Mouse (Mus musculus) forebrain, postnatal 0 days (tissue): Measurements from ENCODE around the gene Rsph10b. TPM values are rescaled to one million over a fixed set of nuclear protein-coding genes. Genes with fewer than 3 reads are reported as not detected.
A peak's percentile ranks its signal among the peaks of the same experiment; 100 is the strongest.

Experiments
- ATAC-seq: fragments of 200-750 bp; cut with Nextera tagmentation; 2 replicates; pipeline ENCODE4 v1.8.0; 2017; ENCODE audit warnings: mild to moderate bottlenecking, moderate library complexity
- DNase-seq: peaks from one replicate; pipeline ENCODE4 v3.0.0-alpha.2; 2015
- H3K27ac ChIP-seq: fragments of 300-500 bp; sonication (generic); 2 replicates; pipeline ENCODE4 v1.5.1; 2014; ENCODE audit warnings: low read depth, mild to moderate bottlenecking, antibody characterized with exemption, low read length, moderate library complexity, mixed read lengths
- H3K27me3 ChIP-seq: fragments of 300-500 bp; sonication (generic); 2 replicates; pipeline ENCODE4 v1.6.1; 2014; ENCODE audit warnings: mild to moderate bottlenecking, low read length, mixed read lengths; ENCODE audit not compliant: insufficient read depth
- H3K36me3 ChIP-seq: fragments of 300-500 bp; sonication (generic); 2 replicates; pipeline ENCODE4 v1.6.1; 2014; ENCODE audit warnings: mild to moderate bottlenecking, moderate library complexity; ENCODE audit not compliant: insufficient read depth
- H3K4me1 ChIP-seq: fragments of 300-500 bp; sonication (generic); 2 replicates; pipeline ENCODE4 v1.6.1; 2014; ENCODE audit warnings: antibody characterized with exemption; ENCODE audit not compliant: insufficient read depth
- H3K4me2 ChIP-seq: fragments of 300-500 bp; sonication (generic); 2 replicates; pipeline ENCODE4 v1.6.1; 2014; ENCODE audit warnings: low read depth, mild to moderate bottlenecking, moderate library complexity
- H3K4me3 ChIP-seq: fragments of 300-500 bp; sonication (generic); 2 replicates; pipeline ENCODE4 v1.5.1; 2014; ENCODE audit warnings: low read depth, low read length, mixed read lengths
- H3K9ac ChIP-seq: fragments of 300-500 bp; sonication (generic); 2 replicates; pipeline ENCODE4 v1.6.1; 2014; ENCODE audit warnings: mild to moderate bottlenecking
- H3K9me3 ChIP-seq: fragments of 300-500 bp; sonication (generic); 2 replicates; pipeline ENCODE4 v1.6.1; 2016; ENCODE audit warnings: low read length
- CTCF ChIP-seq: sonication (generic); IDR thresholded peaks from 2 replicates; pipeline ENCODE4 v1.5.1; 2016; ENCODE audit warnings: antibody characterized with exemption, control low read depth, low read depth
- WGBS: fragments of 180-500 bp; shearing (Covaris S2); extraction: QIAGEN DNeasy Blood & Tissue Kit; methylation state at CpG from one replicate; pipeline ENCODE4 v1.1.7; 2014; 5-methylcytosine and 5-hydroxymethylcytosine counted together
- polyA plus RNA-seq: library from polyadenylated mRNA; unstranded; fragments of >200 nt; fragmentation: Nextera tagmentation; extraction: Ambion mirVana; gene quantifications from 2 replicates; pipeline ENCODE4 v1.2.1, GENCODE M21; 2015
- total RNA-seq: library from RNA; depleted of rRNA; stranded (reverse); fragments of >200 nt; gene quantifications from 2 replicates; pipeline ENCODE4 v1.2.3, GENCODE M21; 2014

The Rsph10b gene
- total and polyA plus RNA-seq, 2 experiments from 2014 or later, result 3.4 to 4.3 TPM

DNA sequence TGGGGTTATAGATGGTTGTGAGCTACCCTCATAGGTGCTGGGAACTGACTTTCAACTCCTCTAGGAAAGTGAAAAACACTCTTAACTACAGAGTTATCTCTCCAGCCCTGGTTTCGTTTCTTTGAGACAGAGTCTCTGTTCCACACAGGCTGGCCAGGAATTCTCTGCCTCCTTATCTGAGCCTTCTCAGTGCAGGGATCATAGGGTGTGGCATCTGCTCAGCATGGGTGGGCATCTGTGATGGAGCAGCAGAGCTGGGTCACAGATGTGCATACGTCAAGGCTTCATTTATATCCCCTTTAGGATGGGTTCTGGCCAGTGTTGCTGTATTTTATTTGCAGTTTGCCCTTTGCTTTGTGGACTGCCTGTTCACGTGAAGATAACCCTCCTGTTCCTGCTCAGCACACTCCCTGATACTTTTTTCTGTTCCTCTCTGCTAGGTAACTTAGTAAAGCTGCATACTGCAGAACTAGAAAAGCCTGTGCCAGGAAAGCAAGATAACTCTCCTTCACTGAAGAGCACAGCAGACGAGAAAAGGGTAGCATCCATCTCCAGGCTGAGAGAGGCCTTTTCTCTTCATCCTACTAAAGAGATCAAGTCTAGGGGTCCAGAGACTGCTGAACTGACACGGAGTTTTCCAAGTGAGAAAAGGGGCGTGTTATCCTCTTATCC is 7.9 kb upstream of the Rsph10b start:
- Histone ChIP-seq H3K36me3 (peaks cover 79% of the 10 kb centered on the region), H3K4me3 (no peak overlapping the region), H3K9ac (no peak overlapping the region), H3K9me3 (no peaks in the 10 kb centered on the region), H3K27ac (no peak overlapping the region), H3K4me1 (no peaks in the 10 kb centered on the region), H3K4me2 (no peak overlapping the region), H3K27me3 (no peaks in the 10 kb centered on the region)
- ATAC-seq (no peak), DNase-seq (no peak)
- TF ChIP-seq CTCF, result no peak
- 94% methylated on average over 6 of the region's 6 CpGs for WGBS

- H3K36me3 ChIP-seq, result peaks cover 76% of the 10 kb centered on the region
- no peak for ATAC-seq
Observed at GRCm38 (mm10) chr5:143927875-143928274, 5.0 kb upstream of the Rsph10b start, which contains the start of gene Gm42421. Gm42421 (plus strand) TSS chr5:143928175.

GRCm38 (mm10) chr5:143929291-143929690 is 3.5 kb upstream of the Rsph10b start:
- Histone ChIP-seq H3K9me3 (no peaks in the 10 kb centered on the region), H3K9ac (no peak overlapping the region), H3K4me3 (no peak overlapping the region), H3K27ac (no peak overlapping the region), H3K36me3 (peaks cover 66% of the 10 kb centered on the region), H3K4me1 (no peaks in the 10 kb centered on the region), H3K27me3 (no peaks in the 10 kb centered on the region), H3K4me2 (no peak overlapping the region)
- 93% methylated on average over 4 of the region's 4 CpGs for WGBS
- ATAC-seq (no peak), DNase-seq (no peak)
- no peak for TF ChIP-seq CTCF

More at GRCm38 (mm10) chr5:143927875-143928274, 5.0 kb upstream of the Rsph10b start, which contains the start of gene Gm42421:
- Histone ChIP-seq H3K9me3 (no peaks in the 10 kb centered on the region), H3K4me2 (no peak within 1 kb of the TSS), H3K4me1 (no peaks in the 10 kb centered on the region), H3K27ac (no peak within 1 kb of the TSS), H3K27me3 (no peaks in the 10 kb centered on the region), H3K4me3 (no peak within 1 kb of the TSS), H3K9ac (no peak within 1 kb of the TSS)
- no peak for DNase-seq
- 96% methylated on average over 8 of the region's 8 CpGs for WGBS
- TF ChIP-seq CTCF, result no peak

DNA sequence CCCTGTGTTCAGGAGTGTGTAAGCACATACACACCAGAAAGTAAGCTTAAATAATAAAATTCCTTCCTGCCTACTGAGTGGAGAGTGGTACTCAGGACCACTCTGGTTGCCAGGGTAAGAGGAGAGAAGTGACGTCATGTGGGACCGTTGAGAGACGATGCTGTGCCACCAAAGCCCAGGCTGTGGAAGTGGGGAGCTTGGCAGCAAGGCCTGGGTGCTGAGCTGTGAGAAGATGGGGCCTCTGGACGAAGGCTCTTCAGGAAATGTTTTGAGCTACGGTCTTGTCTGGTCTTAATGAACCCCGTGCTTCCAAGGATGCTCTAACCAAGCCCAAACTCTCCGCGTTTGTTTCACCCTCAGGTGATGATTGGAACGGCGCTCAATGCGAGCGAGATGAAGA is 2.2 kb upstream of the Rsph10b start:
- no peaks in the 10 kb centered on the region for H3K9me3 ChIP-seq
- TF ChIP-seq CTCF, result no peak

DNA sequence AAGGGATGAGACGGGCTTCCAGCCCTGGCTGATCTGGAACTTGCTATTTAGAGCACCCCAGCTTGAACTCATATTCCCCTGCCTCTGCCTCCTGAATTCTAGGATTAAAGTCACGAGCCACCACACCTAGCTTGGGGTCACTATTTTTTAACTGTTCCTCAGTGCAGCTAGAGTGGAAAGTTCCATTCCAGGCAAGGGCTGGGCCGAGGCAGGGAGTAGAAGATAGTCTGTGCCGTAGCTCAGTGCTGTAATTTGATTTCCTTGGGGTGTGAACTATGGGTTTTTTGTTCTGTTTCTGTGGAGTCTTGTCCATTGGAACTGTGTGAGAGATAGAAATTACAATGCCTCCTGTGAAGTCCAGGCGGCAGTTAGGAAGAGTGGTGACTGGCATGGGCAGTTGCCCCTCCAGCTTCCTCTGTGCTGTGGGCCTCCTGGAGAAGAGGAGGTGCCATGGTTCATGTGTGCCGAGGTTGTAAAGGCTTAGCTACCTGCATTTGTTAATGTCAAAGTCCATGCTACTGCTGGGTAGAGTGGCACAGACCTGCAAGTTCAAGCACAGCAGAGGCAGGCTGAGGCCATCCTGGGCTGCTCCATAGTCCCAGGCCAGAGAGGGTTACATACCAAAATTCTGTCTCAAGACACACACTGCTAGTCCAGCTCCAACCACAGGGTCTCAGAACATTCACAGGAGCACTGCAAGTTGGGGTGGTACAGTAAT is 813 bp upstream of the Rsph10b start:
- no peak overlapping the region for H3K27ac ChIP-seq
- ATAC-seq (no peak), DNase-seq (no peak)
- 90% methylated on average over 6 of the region's 6 CpGs for WGBS
- H3K4me2 ChIP-seq, result no peak overlapping the region
- H3K27me3 ChIP-seq, result no peaks in the 10 kb centered on the region
- H3K36me3 ChIP-seq, result peaks cover 39% of the 10 kb centered on the region
- H3K4me3 ChIP-seq, result no peak overlapping the region
- no peak for TF ChIP-seq CTCF
- no peaks in the 10 kb centered on the region for H3K9me3 ChIP-seq
- H3K4me1 ChIP-seq, result no peaks in the 10 kb centered on the region
- H3K9ac ChIP-seq, result no peak overlapping the region

More for the DNA sequence above, 2.2 kb upstream of the Rsph10b start:
- no peaks in the 10 kb centered on the region for H3K27me3 ChIP-seq
- H3K4me2 ChIP-seq, result no peak overlapping the region
- H3K36me3 ChIP-seq, result peaks cover 52% of the 10 kb centered on the region
- no peak overlapping the region for H3K9ac ChIP-seq
- no peak overlapping the region for H3K27ac ChIP-seq
- DNase-seq (no peak), ATAC-seq (no peak)
- no peaks in the 10 kb centered on the region for H3K4me1 ChIP-seq
- no peak overlapping the region for H3K4me3 ChIP-seq
- WGBS, result 96% methylated on average over 12 of the region's 12 CpGs

- no peak for ATAC-seq
Observed at GRCm38 (mm10) chr5:143933414-143933813, 579 bp downstream of the Rsph10b start.

GRCm38 (mm10) chr5:143933875-143934274 is 1.0 kb downstream of the Rsph10b start:
- peak; percentile 20; the same call in 1 of the 2 replicates for TF ChIP-seq CTCF
- H3K27ac ChIP-seq, result no peak overlapping the region
- no peaks in the 10 kb centered on the region for H3K4me1 ChIP-seq
- no peak for ATAC-seq
- H3K9ac ChIP-seq, result no peak overlapping the region
- H3K4me2 ChIP-seq, result no peak overlapping the region
- peaks cover 29% of the 10 kb centered on the region for H3K36me3 ChIP-seq
- no peaks in the 10 kb centered on the region for H3K9me3 ChIP-seq
- 91% methylated on average over 1 of the region's 1 CpGs for WGBS
- DNase-seq, result no peak
- H3K27me3 ChIP-seq, result no peaks in the 10 kb centered on the region
- no peak overlapping the region for H3K4me3 ChIP-seq

More at GRCm38 (mm10) chr5:143933414-143933813, 579 bp downstream of the Rsph10b start:
- Histone ChIP-seq H3K36me3 (peaks cover 34% of the 10 kb centered on the region), H3K27ac (no peak overlapping the region), H3K9ac (no peak overlapping the region), H3K9me3 (no peaks in the 10 kb centered on the region), H3K4me3 (0 out of 2 replicates have a peak overlapping the region, but pooled peaks have one; percentile 8), H3K27me3 (no peaks in the 10 kb centered on the region), H3K4me2 (peak overlapping the region; percentile 29), H3K4me1 (no peaks in the 10 kb centered on the region)
- 82% methylated on average over 11 of the region's 11 CpGs for WGBS
- no peak for DNase-seq
- no peak for TF ChIP-seq CTCF
